Mouse (Mus musculus) neural tube, embryonic 11.5 days (tissue): ENCODE results near the gene Snx29. TPM values are rescaled to one million over a fixed set of nuclear protein-coding genes. Genes with fewer than 3 reads are reported as not detected.

Source experiments
- ATAC-seq: fragments of 200-750 bp; cut with Nextera tagmentation; 2 replicates; pipeline ENCODE4 v1.8.0; 2017; ENCODE audit warnings: moderate number of reproducible peaks, mild to moderate bottlenecking, moderate TSS enrichment, moderate library complexity; ENCODE audit not compliant: insufficient read depth, low FRiP score, low TSS enrichment
- DNase-seq: peaks from one replicate; pipeline ENCODE4 v3.0.0-alpha.2; 2015; ENCODE audit warnings: low spot score
- H3K27ac ChIP-seq: fragments of 300-500 bp; sonication (generic); 2 replicates; pipeline ENCODE4 v1.5.1; 2014; ENCODE audit warnings: low read depth, mild to moderate bottlenecking, low read length
- H3K27me3 ChIP-seq: fragments of 300-500 bp; sonication (generic); 2 replicates; pipeline ENCODE4 v1.6.1; 2014; ENCODE audit warnings: mild to moderate bottlenecking, low read length, mixed read lengths; ENCODE audit not compliant: control insufficient read depth, insufficient read depth
- H3K36me3 ChIP-seq: fragments of 300-500 bp; sonication (generic); 2 replicates; pipeline ENCODE4 v1.6.1; 2014; ENCODE audit warnings: mild to moderate bottlenecking, low read length, moderate library complexity, mixed read lengths; ENCODE audit not compliant: control insufficient read depth, insufficient read depth
- H3K4me1 ChIP-seq: fragments of 300-500 bp; sonication (generic); 2 replicates; pipeline ENCODE4 v1.6.1; 2014; ENCODE audit warnings: low read length, mixed read lengths; ENCODE audit not compliant: control insufficient read depth, insufficient read depth
- H3K4me2 ChIP-seq: fragments of 300-500 bp; sonication (generic); 2 replicates; pipeline ENCODE4 v1.6.1; 2014; ENCODE audit warnings: low read depth, mild to moderate bottlenecking, moderate library complexity
- H3K4me3 ChIP-seq: fragments of 300-500 bp; sonication (generic); 2 replicates; pipeline ENCODE4 v1.5.1; 2014; ENCODE audit warnings: low read depth, low read length
- H3K9ac ChIP-seq: fragments of 300-500 bp; sonication (generic); 2 replicates; pipeline ENCODE4 v1.6.1; 2014; ENCODE audit warnings: mild to moderate bottlenecking, low read length
- H3K9me3 ChIP-seq: fragments of 300-500 bp; sonication (generic); 2 replicates; pipeline ENCODE4 v1.6.1; 2016; ENCODE audit warnings: low read length; ENCODE audit not compliant: control insufficient read depth
- WGBS: fragments of 180-500 bp; shearing (Covaris S2); extraction: QIAGEN DNeasy Blood & Tissue Kit; methylation state at CpG from one replicate; pipeline ENCODE4 v1.1.7; 2014; 5-methylcytosine and 5-hydroxymethylcytosine counted together
- polyA plus RNA-seq: library from polyadenylated mRNA; unstranded; fragments of >200 nt; fragmentation: Nextera tagmentation; extraction: Ambion mirVana; gene quantifications from 2 replicates; pipeline ENCODE4 v1.2.1, GENCODE M21; 2014

Gene Snx29
- polyA plus RNA-seq, 1 experiment from 2014 or later = 10.6 TPM

DNA sequence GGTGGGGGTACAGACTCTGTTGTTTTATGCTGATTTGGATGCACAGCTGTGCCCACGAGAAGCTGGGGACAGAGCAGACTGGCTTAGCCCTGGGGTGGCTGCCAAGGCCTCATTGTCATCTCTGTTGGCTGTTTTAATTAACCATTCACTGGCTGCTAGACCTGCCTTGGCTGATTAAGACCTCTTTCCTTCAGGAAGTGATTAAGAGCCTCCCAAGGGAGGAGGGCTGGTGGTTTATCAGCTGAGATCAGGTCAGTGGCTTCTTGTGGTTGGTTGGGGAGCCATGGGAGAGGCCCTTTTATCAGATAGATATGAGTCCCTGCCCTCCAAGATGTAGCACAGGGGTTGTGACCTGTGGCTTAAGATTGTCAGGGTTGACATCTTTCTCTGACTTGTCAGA is 46.9 kb downstream of the Snx29 start:
- H3K9ac ChIP-seq = no peak overlapping the region
- H3K36me3 ChIP-seq = no peaks in the 10 kb centered on the region
- H3K27me3 ChIP-seq = no peaks in the 10 kb centered on the region
- H3K4me3 ChIP-seq = no peak overlapping the region
- H3K9me3 ChIP-seq = no peaks in the 10 kb centered on the region
- ATAC-seq (0 out of 2 replicates have a peak, but pooled peaks have one; percentile 31), DNase-seq (no peak)
- 33% methylated on average over 1 of the region's 1 CpGs for WGBS
- H3K27ac ChIP-seq = no peak overlapping the region
- H3K4me1 ChIP-seq = peaks cover 2% of the 10 kb centered on the region; the same call in 1 of the 2 replicates
- no peak overlapping the region for H3K4me2 ChIP-seq

DNA sequence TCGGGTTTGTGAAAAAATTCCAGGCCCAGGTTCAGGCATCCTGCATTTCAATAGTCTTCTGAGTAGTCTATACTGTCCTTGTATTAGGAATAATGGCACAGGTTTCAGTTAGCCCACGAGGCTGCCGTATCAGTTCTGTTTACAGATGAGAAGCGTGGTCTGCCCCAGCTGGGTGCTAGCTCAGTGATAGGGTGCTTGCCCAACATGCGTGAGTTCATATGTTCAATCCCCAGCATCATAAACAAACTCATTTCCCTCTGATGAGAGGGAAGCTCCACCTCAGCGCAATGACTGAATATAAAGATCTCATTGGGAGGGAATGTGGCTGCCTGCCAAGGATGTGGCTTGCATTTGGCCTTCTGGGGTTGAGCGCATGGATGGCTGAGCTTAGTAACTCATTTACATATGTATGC is 47.4 kb downstream of the Snx29 start:
- ATAC-seq = no peak
- Histone ChIP-seq H3K36me3 (no peaks in the 10 kb centered on the region), H3K4me3 (no peak overlapping the region), H3K27ac (no peak overlapping the region), H3K4me2 (no peak overlapping the region), H3K27me3 (no peaks in the 10 kb centered on the region), H3K9ac (no peak overlapping the region), H3K4me1 (peaks cover 2% of the 10 kb centered on the region; the same call in 1 of the 2 replicates), H3K9me3 (no peaks in the 10 kb centered on the region)
- WGBS = 87% methylated on average over 7 of the region's 7 CpGs
- no peak for DNase-seq

- Histone ChIP-seq H3K4me2 (no peak overlapping the region), H3K27ac (no peak overlapping the region), H3K9ac (no peak overlapping the region), H3K4me1 (no peaks in the 10 kb centered on the region), H3K27me3 (no peaks in the 10 kb centered on the region), H3K36me3 (no peaks in the 10 kb centered on the region), H3K9me3 (no peaks in the 10 kb centered on the region), H3K4me3 (no peak overlapping the region)
- 77% methylated on average over 3 of the region's 3 CpGs for WGBS
- ATAC-seq (no peak), DNase-seq (no peak)
Measured at GRCm38 (mm10) chr16:11379264-11379663, 56.6 kb downstream of the Snx29 start.

DNA sequence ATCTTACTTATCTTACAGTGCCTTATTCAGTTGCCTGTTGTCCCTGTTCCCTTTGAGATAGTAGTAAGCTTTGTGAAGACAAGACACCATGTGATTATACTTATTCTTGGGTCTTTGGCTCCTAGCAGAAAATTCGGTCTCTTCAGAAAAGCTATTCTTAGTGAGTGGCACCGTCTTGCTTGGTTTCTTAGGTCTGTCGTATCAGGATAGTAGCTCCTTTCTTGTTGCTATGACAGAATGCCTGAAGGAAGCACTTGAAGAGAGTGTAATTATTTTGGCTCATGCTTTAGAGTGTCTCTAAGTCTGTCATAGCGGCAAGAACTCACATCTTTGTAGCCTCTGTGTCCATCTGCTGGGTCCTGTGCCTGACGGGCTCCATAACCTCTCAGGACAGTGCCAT is 57.3 kb downstream of the Snx29 start:
- H3K27me3 ChIP-seq = no peaks in the 10 kb centered on the region
- H3K9ac ChIP-seq = no peak overlapping the region
- no peaks in the 10 kb centered on the region for H3K4me1 ChIP-seq
- no peaks in the 10 kb centered on the region for H3K9me3 ChIP-seq
- no peak overlapping the region for H3K27ac ChIP-seq
- ATAC-seq = no peak
- DNase-seq = no peak
- H3K4me2 ChIP-seq = no peak overlapping the region
- WGBS = 93% methylated on average over 5 of the region's 5 CpGs
- H3K4me3 ChIP-seq = no peak overlapping the region
- H3K36me3 ChIP-seq = no peaks in the 10 kb centered on the region

- H3K27ac ChIP-seq = no peak overlapping the region
- H3K36me3 ChIP-seq = no peaks in the 10 kb centered on the region
- H3K27me3 ChIP-seq = no peaks in the 10 kb centered on the region
- H3K4me3 ChIP-seq = no peak overlapping the region
- H3K9ac ChIP-seq = no peak overlapping the region
- H3K4me2 ChIP-seq = no peak overlapping the region
- no peak for DNase-seq
- WGBS = 85% methylated on average over 8 of the region's 8 CpGs
- H3K9me3 ChIP-seq = no peaks in the 10 kb centered on the region
- no peak for ATAC-seq
- no peaks in the 10 kb centered on the region for H3K4me1 ChIP-seq
Measured at GRCm38 (mm10) chr16:11380871-11381270, 58.2 kb downstream of the Snx29 start.

DNA sequence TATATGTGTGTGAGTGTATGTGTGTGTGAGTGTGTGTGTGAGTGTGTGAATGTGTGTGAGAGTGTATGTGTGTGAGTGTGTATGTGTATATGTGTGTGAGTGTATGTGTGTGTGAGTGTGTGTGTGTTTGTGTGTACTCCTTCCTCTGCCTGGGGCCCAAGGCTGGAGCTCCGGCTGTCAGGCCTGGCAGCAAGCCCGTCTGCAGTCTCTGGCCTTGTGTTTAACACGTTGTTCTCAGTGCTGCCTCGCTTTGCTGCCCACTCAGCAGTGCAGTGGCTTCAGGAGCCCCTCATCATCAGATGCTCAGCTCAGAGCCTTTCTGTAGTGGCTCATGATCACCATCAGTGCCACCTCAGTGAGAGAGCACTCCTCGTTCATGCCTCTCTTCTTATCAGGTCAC is 61.7 kb downstream of the Snx29 start:
- no peaks in the 10 kb centered on the region for H3K27me3 ChIP-seq
- no peak overlapping the region for H3K4me3 ChIP-seq
- WGBS = 82% methylated on average over 5 of the region's 5 CpGs
- H3K36me3 ChIP-seq = no peaks in the 10 kb centered on the region
- DNase-seq = no peak
- no peaks in the 10 kb centered on the region for H3K4me1 ChIP-seq
- H3K9me3 ChIP-seq = no peaks in the 10 kb centered on the region
- H3K9ac ChIP-seq = no peak overlapping the region
- no peak overlapping the region for H3K4me2 ChIP-seq
- no peak for ATAC-seq
- no peak overlapping the region for H3K27ac ChIP-seq

DNA sequence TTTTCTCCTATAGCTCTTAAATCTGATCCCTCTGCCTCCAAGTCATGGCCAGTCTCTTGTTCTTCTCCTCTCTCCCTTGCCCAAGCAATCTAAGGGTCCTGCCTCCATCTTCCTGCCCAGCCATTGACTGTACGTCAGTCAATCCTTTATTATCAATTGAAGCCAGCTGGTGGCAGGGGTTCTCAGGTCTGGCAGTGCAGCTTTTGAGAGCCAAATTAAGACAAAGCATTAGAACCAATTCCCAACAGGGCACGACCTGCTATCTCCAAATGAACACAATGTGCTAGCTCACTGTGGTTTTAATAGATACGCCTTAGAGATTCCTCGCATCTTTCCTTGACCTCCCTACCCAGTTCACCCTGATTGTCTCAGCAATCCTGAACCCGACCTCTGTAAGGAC is 62.4 kb downstream of the Snx29 start:
- Histone ChIP-seq H3K27me3 (no peaks in the 10 kb centered on the region), H3K27ac (no peak overlapping the region), H3K9me3 (no peaks in the 10 kb centered on the region), H3K36me3 (no peaks in the 10 kb centered on the region), H3K4me3 (no peak overlapping the region), H3K4me1 (no peaks in the 10 kb centered on the region), H3K4me2 (no peak overlapping the region), H3K9ac (no peak overlapping the region)
- WGBS = 73% methylated on average over 5 of the region's 5 CpGs
- ATAC-seq (no peak), DNase-seq (no peak)

- H3K9ac ChIP-seq = no peak overlapping the region
- no peak overlapping the region for H3K4me3 ChIP-seq
- no peak overlapping the region for H3K27ac ChIP-seq
- H3K36me3 ChIP-seq = no peaks in the 10 kb centered on the region
- no peaks in the 10 kb centered on the region for H3K4me1 ChIP-seq
- no peaks in the 10 kb centered on the region for H3K27me3 ChIP-seq
- no peak overlapping the region for H3K4me2 ChIP-seq
- H3K9me3 ChIP-seq = no peaks in the 10 kb centered on the region
- ATAC-seq (no peak), DNase-seq (no peak)
- WGBS = 91% methylated on average over 5 of the region's 5 CpGs
Measured at GRCm38 (mm10) chr16:11385798-11386197, 63.1 kb downstream of the Snx29 start.

- Histone ChIP-seq H3K4me3 (no peak overlapping the region), H3K36me3 (no peaks in the 10 kb centered on the region), H3K4me1 (no peaks in the 10 kb centered on the region), H3K27me3 (no peaks in the 10 kb centered on the region), H3K9ac (no peak overlapping the region), H3K9me3 (no peaks in the 10 kb centered on the region), H3K4me2 (no peak overlapping the region), H3K27ac (no peak overlapping the region)
- DNase-seq (no peak), ATAC-seq (no peak)
Measured at GRCm38 (mm10) chr16:11386221-11386620, 63.5 kb downstream of the Snx29 start.
